Mouse (Mus musculus) ES-Bruce4 (cell line): Measurements from ENCODE around the gene H2-Eb1.

Experiments used
- EP300 ChIP-seq: IDR thresholded peaks from 2 replicates; pipeline ENCODE4 v1.6.1; 2011; ENCODE audit warnings: low read depth, low read length; ENCODE audit not compliant: insufficient read depth
- POLR2A ChIP-seq: IDR thresholded peaks from one replicate; pipeline ENCODE4 v1.8.1; 2011; ENCODE audit warnings: low read length; ENCODE audit not compliant: insufficient read depth

- TF ChIP-seq EP300 (no peak), POLR2A (no peak)
Observed at GRCm38 (mm10) chr17:34286501-34286900, 19.2 kb upstream of the H2-Eb1 start.
